Comparison of ENCODE assay signal across 20 mouse cellular contexts in genomic region chr12:4888739-4889138, GRCm38 (mm10). TPM values are rescaled to one million over a fixed set of nuclear protein-coding genes. Genes with fewer than 3 reads are reported as not detected.
DNase-seq lines count a peak whose midpoint lies in the region; ATAC-seq and TF ChIP-seq lines count a peak whose summit lies in the region.
"Had no signal": no experiment of that assay in that cellular context is flagged by ENCODE, and none has a peak within 500 bp of the region (broad histone marks: within the 10 kb centered on the region; RNA-seq: fewer than 3 reads in every experiment).

No protein-coding gene starts in this region.

- TF ChIP-seq CTCF in heart, adult 2 months (IDR thresholded peaks at IDR 0.05), result no peak

- no peaks in the 10 kb centered on the region for H3K27me3 ChIP-seq in heart, adult 2 months (ENCODE audit: control insufficient read depth, insufficient read depth, low read length)
- no peaks in the 10 kb centered on the region for H3K27me3 ChIP-seq in liver, embryonic 12.5 days (replicated peaks)
- H3K27me3 ChIP-seq in liver, embryonic 16.5 days (ENCODE audit: control insufficient read depth, insufficient read depth, low read depth, low read length), result no peaks in the 10 kb centered on the region
- H3K27me3 ChIP-seq: forebrain, embryonic 13.5 days; heart, embryonic 15.5 days; hindbrain, embryonic 13.5 days; Patski had no signal

- TF ChIP-seq EP300 in heart, adult 2 months (IDR thresholded peaks at IDR 0.05; ENCODE audit: insufficient read depth, low read depth, low read length), result no peak

- no peak for TF ChIP-seq POLR2A in heart, adult 2 months (IDR thresholded peaks at IDR 0.05; ENCODE audit: insufficient read depth, low read depth, low read length)

- peak; percentile 93 for ATAC-seq in liver, embryonic 12.5 days
- ATAC-seq in liver, embryonic 16.5 days (ENCODE audit: low read depth), result peak; percentile 87
- ATAC-seq: activated CD4-positive, CD25-positive, alpha-beta regulatory T cell, adult 4 months; forebrain, embryonic 13.5 days; hindbrain, postnatal 0 days; Patski had no signal

- no peaks in the 10 kb centered on the region for H3K79me2 ChIP-seq in heart, adult 2 months (replicated peaks; ENCODE audit: control insufficient read depth, insufficient read depth, low read length)

- DNase-seq in heart, adult 11 months, result peak; percentile 40
- no peak for DNase-seq in heart, adult 2 months
- no peak for DNase-seq in frontal cortex, postnatal 36 days (ENCODE audit: low spot score in 2 of 2)
- no peak for DNase-seq in left cerebral cortex, postnatal 14 days (ENCODE audit: low spot score in 2 of 2)
- no peak for DNase-seq in cerebellum, adult 9-10 months
- DNase-seq: adrenal gland, postnatal 14 days; cerebellum, adult 18-20 months; cerebellum, postnatal 10 days; gastrocnemius, postnatal 10 days; heart, postnatal 14 days had no signal

- H3K4me2 ChIP-seq in liver, embryonic 12.5 days, result peak overlapping the region; percentile 32; the same call in 1 of the 2 replicates
- no peak overlapping the region for H3K4me2 ChIP-seq in liver, embryonic 16.5 days (ENCODE audit: low read depth, low read length)
- H3K4me2 ChIP-seq: forebrain, embryonic 13.5 days; heart, embryonic 15.5 days; hindbrain, embryonic 13.5 days had no signal

- intact Hi-C loops in heart, adult 2 months (cut with DNase I), result no loop called here
- intact Hi-C loops in left cerebral cortex, postnatal 14 days (cut with DNase I), result no loop called here

- no peak overlapping the region for H3K4me3 ChIP-seq in heart, adult 2 months
- H3K4me3 ChIP-seq in liver, embryonic 12.5 days, result no peak overlapping the region
- H3K4me3 ChIP-seq in liver, embryonic 16.5 days (ENCODE audit: low read depth, low read length), result no peak overlapping the region
- H3K4me3 ChIP-seq: embryonic facial prominence, embryonic 10.5 days; forebrain, embryonic 13.5 days; heart, embryonic 10.5 days; heart, embryonic 15.5 days; hindbrain, embryonic 13.5 days had no signal

- H3K4me1 ChIP-seq in heart, adult 2 months (ENCODE audit: control insufficient read depth, insufficient read depth, low read length), result no peaks in the 10 kb centered on the region; the same call in 1 of the 2 replicates
- peaks cover 23% of the 10 kb centered on the region for H3K4me1 ChIP-seq in liver, embryonic 12.5 days
- peaks cover 8% of the 10 kb centered on the region for H3K4me1 ChIP-seq in liver, embryonic 16.5 days (ENCODE audit: control insufficient read depth, low read depth, low read length)
- H3K4me1 ChIP-seq: embryonic facial prominence, embryonic 10.5 days; forebrain, embryonic 13.5 days; hindbrain, embryonic 13.5 days had no signal

- no peaks in the 10 kb centered on the region for H3K9me3 ChIP-seq in liver, embryonic 12.5 days (replicated peaks)
- no peaks in the 10 kb centered on the region for H3K9me3 ChIP-seq in liver, embryonic 16.5 days (replicated peaks; ENCODE audit: control insufficient read depth, low read length)
- H3K9me3 ChIP-seq: embryonic facial prominence, embryonic 10.5 days; forebrain, embryonic 13.5 days; heart, embryonic 10.5 days; heart, embryonic 15.5 days; hindbrain, embryonic 13.5 days had no signal

- no peak overlapping the region for H3K9ac ChIP-seq in heart, adult 2 months (ENCODE audit: low read depth, low read length)
- no peak overlapping the region for H3K9ac ChIP-seq in liver, embryonic 12.5 days
- no peak overlapping the region for H3K9ac ChIP-seq in liver, embryonic 16.5 days (ENCODE audit: low read depth, low read length)
- H3K9ac ChIP-seq: forebrain, embryonic 13.5 days; heart, embryonic 15.5 days; hindbrain, embryonic 13.5 days had no signal

- no peaks in the 10 kb centered on the region for H3K36me3 ChIP-seq in heart, adult 2 months (ENCODE audit: control insufficient read depth, insufficient read depth, low read length)
- peaks cover 88% of the 10 kb centered on the region for H3K36me3 ChIP-seq in liver, embryonic 12.5 days
- H3K36me3 ChIP-seq in liver, embryonic 16.5 days (ENCODE audit: control insufficient read depth, insufficient read depth), result peaks cover 13% of the 10 kb centered on the region

- H3K27ac ChIP-seq in heart, adult 2 months, result no peak overlapping the region
- H3K27ac ChIP-seq in liver, embryonic 12.5 days, result 0 out of 2 replicates have a peak overlapping the region, but pooled peaks have one; percentile 3
- no peak overlapping the region for H3K27ac ChIP-seq in liver, embryonic 16.5 days (ENCODE audit: low read length)
- H3K27ac ChIP-seq: embryonic facial prominence, embryonic 10.5 days; forebrain, embryonic 13.5 days; heart, embryonic 10.5 days; heart, embryonic 15.5 days; hindbrain, embryonic 13.5 days; hindbrain, postnatal 0 days had no signal

RNA-seq across cellular contexts. Expression of gene Mfsd2b, which starts 14.6 kb away (rescaled TPM):
- 1 to 10 TPM in 1 of 2 experiments, under 1 TPM in 1; 0.55 to 2.3 TPM for total RNA-seq in heart, adult 2 months (2021)
- 1.7 and 2.0 TPM in 2 replicates for polyA plus RNA-seq in heart, adult 2 months (2012; rRNA removed)
- polyA plus RNA-seq in liver, embryonic 12.5 days (2016; fragmentation: Nextera tagmentation; extraction: Ambion mirVana), result 94.8 TPM in 2 replicates
- polyA plus RNA-seq in liver, embryonic 16.5 days (2015; fragmentation: Nextera tagmentation; extraction: Ambion mirVana), result 60.8 and 63.3 TPM in 2 replicates
- 1 to 10 TPM in 1 of 2 experiments, under 1 TPM in 1; 0.81 to 1.0 TPM for total RNA-seq in left cerebral cortex, postnatal 14 days (2021)

RNA-seq across cellular contexts. Expression of gene Ubxn2a, which starts 18.8 kb away (rescaled TPM):
- 10 to 100 TPM; 72.1 to 76.0 TPM for total RNA-seq in heart, adult 2 months (2021)
- 11.2 and 22.5 TPM in 2 replicates for polyA plus RNA-seq in heart, adult 2 months (2012; rRNA removed)
- 48.0 and 50.9 TPM in 2 replicates for polyA plus RNA-seq in liver, embryonic 12.5 days (2016; fragmentation: Nextera tagmentation; extraction: Ambion mirVana)
- 20.9 and 23.2 TPM in 2 replicates for polyA plus RNA-seq in liver, embryonic 16.5 days (2015; fragmentation: Nextera tagmentation; extraction: Ambion mirVana)
- total RNA-seq in left cerebral cortex, postnatal 14 days (2021), result 10 to 100 TPM; 43.5 to 45.7 TPM

RNA-seq across cellular contexts. Expression of gene Atad2b, which starts 28.4 kb away (rescaled TPM):
- total RNA-seq in heart, adult 2 months (2021), result 10 to 100 TPM; 13.7 to 14.6 TPM
- polyA plus RNA-seq in heart, adult 2 months (2012; rRNA removed), result 4.0 and 7.4 TPM in 2 replicates
- polyA plus RNA-seq in liver, embryonic 12.5 days (2016; fragmentation: Nextera tagmentation; extraction: Ambion mirVana), result 12.8 and 15.2 TPM in 2 replicates
- polyA plus RNA-seq in liver, embryonic 16.5 days (2015; fragmentation: Nextera tagmentation; extraction: Ambion mirVana), result 3.8 TPM in 2 replicates
- total RNA-seq in left cerebral cortex, postnatal 14 days (2021), result 10 to 100 TPM; 24.6 to 24.7 TPM

RNA-seq across cellular contexts. Expression of gene Wdcp, which starts 45.6 kb away (rescaled TPM):
- total RNA-seq in heart, adult 2 months (2021), result 1 to 10 TPM; 6.2 to 9.1 TPM
- polyA plus RNA-seq in heart, adult 2 months (2012; rRNA removed), result 7.4 and 12.7 TPM in 2 replicates
- 19.9 and 21.0 TPM in 2 replicates for polyA plus RNA-seq in liver, embryonic 12.5 days (2016; fragmentation: Nextera tagmentation; extraction: Ambion mirVana)
- polyA plus RNA-seq in liver, embryonic 16.5 days (2015; fragmentation: Nextera tagmentation; extraction: Ambion mirVana), result 8.8 and 10.2 TPM in 2 replicates
- total RNA-seq in left cerebral cortex, postnatal 14 days (2021), result 10 to 100 TPM; 10.6 to 11.5 TPM

RNA-seq across cellular contexts. Expression of gene Fkbp1b, which starts 47.3 kb away (rescaled TPM):
- total RNA-seq in heart, adult 2 months (2021), result 1 to 10 TPM in 1 of 2 experiments, under 1 TPM in 1; 0.50 to 1.1 TPM
- polyA plus RNA-seq in heart, adult 2 months (2012; rRNA removed), result 2.4 and 3.6 TPM in 2 replicates
- 5.0 and 5.2 TPM in 2 replicates for polyA plus RNA-seq in liver, embryonic 12.5 days (2016; fragmentation: Nextera tagmentation; extraction: Ambion mirVana)
- 3.6 TPM in 2 replicates for polyA plus RNA-seq in liver, embryonic 16.5 days (2015; fragmentation: Nextera tagmentation; extraction: Ambion mirVana)
- total RNA-seq in left cerebral cortex, postnatal 14 days (2021), result 10 to 100 TPM; 63.5 to 91.4 TPM
- polyA plus RNA-seq: activated CD4-positive, CD25-positive, alpha-beta regulatory T cell, adult 4 months had no signal

Comparison
In these comparisons a context has a peak if more than half of its experiments do, and no peak if none do; other contexts are left out.
1. RNA of gene Mfsd2b, which starts 14.6 kb away (polyA plus RNA-seq): 94.8 TPM in liver, embryonic 12.5 days and 60.8 to 63.3 TPM in liver, embryonic 16.5 days; 1.7 to 2.0 TPM in heart, adult 2 months; every median in the first group is over 10 times any median in the second.